Mouse (Mus musculus) forebrain, embryonic 15.5 days (tissue): ENCODE results near the gene Emilin1. TPM values are rescaled to one million over a fixed set of nuclear protein-coding genes. Genes with fewer than 3 reads are reported as not detected.

ENCODE experiments used
- ATAC-seq: fragments of 200-750 bp; cut with Nextera tagmentation; replicated peaks from 2 replicates; pipeline ENCODE4 v1.8.0; 2017; ENCODE audit warnings: mild to moderate bottlenecking, moderate TSS enrichment, moderate library complexity
- H3K27ac ChIP-seq: fragments of 300-500 bp; sonication (generic); replicated peaks from 2 replicates; pipeline ENCODE4 v1.5.1; 2015; ENCODE audit warnings: mild to moderate bottlenecking, inconsistent platforms
- H3K27me3 ChIP-seq: fragments of 300-500 bp; sonication (generic); 2 replicates; pipeline ENCODE4 v1.6.1; 2015; ENCODE audit warnings: inconsistent platforms
- H3K36me3 ChIP-seq: fragments of 300-500 bp; sonication (generic); 2 replicates; pipeline ENCODE4 v1.6.1; 2015; ENCODE audit warnings: mild to moderate bottlenecking, inconsistent platforms
- H3K4me1 ChIP-seq: fragments of 300-500 bp; sonication (generic); 2 replicates; pipeline ENCODE4 v1.6.1; 2015; ENCODE audit warnings: inconsistent platforms
- H3K4me2 ChIP-seq: fragments of 300-500 bp; sonication (generic); replicated peaks from 2 replicates; pipeline ENCODE4 v1.6.1; 2015; ENCODE audit warnings: mild to moderate bottlenecking, inconsistent platforms
- H3K4me3 ChIP-seq: fragments of 300-500 bp; sonication (generic); 2 replicates; pipeline ENCODE4 v1.5.1; 2015; ENCODE audit warnings: mild to moderate bottlenecking, inconsistent platforms
- H3K9ac ChIP-seq: fragments of 300-500 bp; sonication (generic); replicated peaks from 2 replicates; pipeline ENCODE4 v1.6.1; 2015; ENCODE audit warnings: mild to moderate bottlenecking, inconsistent platforms
- H3K9me3 ChIP-seq: fragments of 300-500 bp; sonication (generic); 2 replicates; pipeline ENCODE4 v1.6.1; 2016; ENCODE audit warnings: inconsistent platforms
- WGBS: fragments of 180-500 bp; shearing (Covaris S2); methylation state at CpG from one replicate; pipeline ENCODE4 v1.1.7; 2015; ENCODE audit warnings: mixed read lengths; 5-methylcytosine and 5-hydroxymethylcytosine counted together
- polyA plus RNA-seq: library from polyadenylated mRNA; unstranded; fragments of >200 nt; fragmentation: Nextera tagmentation; extraction: Ambion mirVana; gene quantifications from 2 replicates; pipeline ENCODE4 v1.2.1, GENCODE M21; 2015

Gene Emilin1
- polyA plus RNA-seq, 1 experiment from 2014 or later = 12.9 TPM

- no peak overlapping the region for H3K4me3 ChIP-seq
- H3K27me3 ChIP-seq = no peaks in the 10 kb centered on the region
- no peaks in the 10 kb centered on the region for H3K9me3 ChIP-seq
- 65% methylated on average over 5 of the region's 5 CpGs for WGBS
- H3K27ac ChIP-seq = no peak overlapping the region
- H3K9ac ChIP-seq = no peak overlapping the region
- no peak for ATAC-seq
- no peak overlapping the region for H3K4me2 ChIP-seq
- no peaks in the 10 kb centered on the region for H3K36me3 ChIP-seq
- H3K4me1 ChIP-seq = no peaks in the 10 kb centered on the region
Observed at GRCm38 (mm10) chr5:30933705-30934104, 20.5 kb downstream of the Emilin1 start.

GRCm38 (mm10) chr5:30934725-30935461 lies 21.7 kb downstream of the Emilin1 start:
- WGBS = 88% methylated on average over 5 of the region's 5 CpGs
- no peaks in the 10 kb centered on the region for H3K4me1 ChIP-seq
- no peak for ATAC-seq
- H3K4me2 ChIP-seq = no peak overlapping the region
- H3K9me3 ChIP-seq = no peaks in the 10 kb centered on the region
- H3K27ac ChIP-seq = no peak overlapping the region
- H3K36me3 ChIP-seq = no peaks in the 10 kb centered on the region
- no peak overlapping the region for H3K4me3 ChIP-seq
- H3K9ac ChIP-seq = no peak overlapping the region
- no peaks in the 10 kb centered on the region for H3K27me3 ChIP-seq

- Histone ChIP-seq H3K36me3 (no peaks in the 10 kb centered on the region), H3K9ac (no peak overlapping the region), H3K27ac (no peak overlapping the region), H3K9me3 (no peaks in the 10 kb centered on the region), H3K4me2 (no peak overlapping the region), H3K4me1 (peaks cover 14% of the 10 kb centered on the region), H3K27me3 (peaks cover 3% of the 10 kb centered on the region; the same call in 1 of the 2 replicates), H3K4me3 (no peak overlapping the region)
- 89% methylated on average over 2 of the region's 2 CpGs for WGBS
- ATAC-seq = no peak
Observed at GRCm38 (mm10) chr5:30943004-30943403, 29.8 kb downstream of the Emilin1 start.

- WGBS = 86% methylated on average over 6 of the region's 6 CpGs
- Histone ChIP-seq H3K4me1 (peaks cover 18% of the 10 kb centered on the region), H3K36me3 (no peaks in the 10 kb centered on the region), H3K9me3 (no peaks in the 10 kb centered on the region), H3K9ac (no peak overlapping the region; the same call in 1 of the 2 replicates), H3K27me3 (peaks cover 3% of the 10 kb centered on the region; the same call in 1 of the 2 replicates), H3K27ac (no peak overlapping the region), H3K4me3 (peak overlapping the region; percentile 59; the same call in 1 of the 2 replicates), H3K4me2 (peak overlapping the region; percentile 91; the same call in 1 of the 2 replicates)
- ATAC-seq = no peak
Observed at GRCm38 (mm10) chr5:30944344-30944743, 31.1 kb downstream of the Emilin1 start.

- Histone ChIP-seq H3K4me1 (peaks cover 25% of the 10 kb centered on the region), H3K4me3 (peak within 1 kb of the TSS; percentile 59), H3K27me3 (peaks cover 3% of the 10 kb centered on the region; the same call in 1 of the 2 replicates), H3K27ac (no peak within 1 kb of the TSS), H3K4me2 (peak within 1 kb of the TSS; percentile 91), H3K9me3 (no peaks in the 10 kb centered on the region), H3K36me3 (no peaks in the 10 kb centered on the region), H3K9ac (peak within 1 kb of the TSS; percentile 77)
- ATAC-seq = peak; percentile 52
- 5% methylated on average over 44 of the region's 44 CpGs for WGBS
Observed at GRCm38 (mm10) chr5:30944956-30945781, 32.0 kb downstream of the Emilin1 start, which contains the start of gene Cgref1. Gene Cgref1, minus strand, starts transcription at chr5:30945591.

GRCm38 (mm10) chr5:30948620-30949019 lies 35.4 kb downstream of the Emilin1 start:
- Histone ChIP-seq H3K9me3 (no peaks in the 10 kb centered on the region), H3K4me2 (no peak overlapping the region), H3K27me3 (peaks cover 3% of the 10 kb centered on the region; the same call in 1 of the 2 replicates), H3K9ac (no peak overlapping the region), H3K4me1 (peaks cover 30% of the 10 kb centered on the region), H3K36me3 (peaks cover 9% of the 10 kb centered on the region; the same call in 1 of the 2 replicates), H3K4me3 (no peak overlapping the region), H3K27ac (no peak overlapping the region)
- no peak for ATAC-seq
- WGBS = 85% methylated on average over 5 of the region's 5 CpGs

- H3K27ac ChIP-seq = peak overlapping the region; percentile 53
- peak; percentile 74 for ATAC-seq
- H3K27me3 ChIP-seq = peaks cover 3% of the 10 kb centered on the region; the same call in 1 of the 2 replicates
- peaks cover 27% of the 10 kb centered on the region for H3K4me1 ChIP-seq
- peak overlapping the region; percentile 52 for H3K9ac ChIP-seq
- H3K9me3 ChIP-seq = no peaks in the 10 kb centered on the region
- WGBS = under 1% methylated on average over 31 of the region's 31 CpGs
- H3K36me3 ChIP-seq = peaks cover 20% of the 10 kb centered on the region; the same call in 1 of the 2 replicates
- H3K4me3 ChIP-seq = peak overlapping the region; percentile 50
- H3K4me2 ChIP-seq = peak overlapping the region; percentile 87
Observed at GRCm38 (mm10) chr5:30949654-30950326, 36.6 kb downstream of the Emilin1 start.

GRCm38 (mm10) chr5:30950451-30950850 lies 37.2 kb downstream of the Emilin1 start:
- no peak; the same call in 1 of the 2 replicates for ATAC-seq
- Histone ChIP-seq H3K4me3 (peak overlapping the region; percentile 50), H3K4me1 (peaks cover 21% of the 10 kb centered on the region), H3K4me2 (peak overlapping the region; percentile 87), H3K9ac (peak overlapping the region; percentile 52; the same call in 1 of the 2 replicates), H3K36me3 (peaks cover 26% of the 10 kb centered on the region), H3K27me3 (peaks cover 2% of the 10 kb centered on the region; the same call in 1 of the 2 replicates), H3K27ac (no peak overlapping the region), H3K9me3 (no peaks in the 10 kb centered on the region)
- WGBS = 61% methylated on average over 4 of the region's 4 CpGs

GRCm38 (mm10) chr5:30950922-30951321 lies 37.7 kb downstream of the Emilin1 start:
- 89% methylated on average over 2 of the region's 2 CpGs for WGBS
- no peaks in the 10 kb centered on the region for H3K9me3 ChIP-seq
- H3K27me3 ChIP-seq = no peaks in the 10 kb centered on the region
- no peak overlapping the region for H3K9ac ChIP-seq
- no peak overlapping the region for H3K4me3 ChIP-seq
- peaks cover 16% of the 10 kb centered on the region for H3K4me1 ChIP-seq
- no peak overlapping the region for H3K4me2 ChIP-seq
- H3K27ac ChIP-seq = no peak overlapping the region
- ATAC-seq = no peak
- H3K36me3 ChIP-seq = peaks cover 31% of the 10 kb centered on the region

- Histone ChIP-seq H3K4me1 (peaks cover 16% of the 10 kb centered on the region), H3K4me3 (no peak overlapping the region), H3K4me2 (no peak overlapping the region), H3K27ac (no peak overlapping the region), H3K9ac (no peak overlapping the region), H3K27me3 (no peaks in the 10 kb centered on the region), H3K36me3 (peaks cover 33% of the 10 kb centered on the region), H3K9me3 (no peaks in the 10 kb centered on the region)
- ATAC-seq = no peak
- WGBS = 73% methylated on average over 6 of the region's 6 CpGs
Observed at GRCm38 (mm10) chr5:30951706-30952105, 38.5 kb downstream of the Emilin1 start.

GRCm38 (mm10) chr5:30952551-30952950 lies 39.3 kb downstream of the Emilin1 start:
- H3K4me2 ChIP-seq = no peak overlapping the region
- H3K36me3 ChIP-seq = peaks cover 36% of the 10 kb centered on the region
- peaks cover 19% of the 10 kb centered on the region for H3K4me1 ChIP-seq
- ATAC-seq = no peak
- no peaks in the 10 kb centered on the region for H3K27me3 ChIP-seq
- no peaks in the 10 kb centered on the region for H3K9me3 ChIP-seq
- H3K9ac ChIP-seq = no peak overlapping the region
- no peak overlapping the region for H3K27ac ChIP-seq
- WGBS = 89% methylated on average over 5 of the region's 5 CpGs
- H3K4me3 ChIP-seq = no peak overlapping the region
